Mouse (Mus musculus): ENCODE data around the gene Atf7ip.

DNA sequence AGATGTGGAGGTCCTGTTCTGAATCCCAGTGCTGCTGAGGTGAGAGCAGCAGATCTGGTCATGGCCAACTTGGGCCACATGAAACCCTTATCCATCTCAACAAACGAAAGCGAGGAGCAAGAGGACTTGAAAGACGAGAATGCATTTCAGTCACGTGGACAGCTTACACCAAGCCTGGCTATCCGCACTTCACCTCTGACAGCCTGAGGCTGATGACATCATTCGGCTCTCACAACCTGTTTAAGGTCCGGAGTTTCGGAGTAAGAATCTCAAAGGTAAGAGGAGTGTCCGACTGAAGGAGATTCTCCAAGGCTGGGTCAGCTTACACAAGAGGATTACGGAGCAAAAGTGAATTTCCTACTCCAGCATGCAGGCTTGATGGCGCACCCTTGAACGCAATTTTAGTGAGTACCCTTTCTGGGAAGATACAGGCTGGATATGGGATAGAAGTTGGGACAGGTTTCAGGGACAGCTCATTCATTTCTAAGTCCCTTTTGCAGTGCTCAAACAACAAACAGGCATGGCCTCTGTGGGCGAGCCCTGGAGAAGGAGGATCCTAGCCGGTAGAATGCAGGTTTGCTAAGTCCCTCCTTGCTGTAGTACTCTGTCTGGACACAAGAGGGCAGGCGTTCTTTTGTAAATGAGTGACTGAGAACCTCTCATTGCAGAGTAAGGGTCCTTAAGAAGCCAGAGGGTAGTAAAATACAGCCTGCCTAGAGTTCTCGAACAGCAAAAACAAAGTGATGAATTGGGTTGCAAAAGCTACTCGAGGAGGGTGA lies 114.6 kb downstream of the Atf7ip start:
- TF ChIP-seq EP300 (optimal IDR thresholded peaks at IDR 0.05) (no peak), CTCF (IDR thresholded peaks at IDR 0.05; ENCODE audit: low read depth) (peak; percentile 89)

All from stomach, postnatal 0 days (tissue).